Mouse (Mus musculus) testis, postnatal 14 days (tissue): ENCODE data around the gene Slc16a4.

Source experiments
- DNase-seq: peaks from one replicate; pipeline ENCODE4 v3.0.0; 2021; ENCODE audit warnings: low spot score

Slc16a4 gene

DNA sequence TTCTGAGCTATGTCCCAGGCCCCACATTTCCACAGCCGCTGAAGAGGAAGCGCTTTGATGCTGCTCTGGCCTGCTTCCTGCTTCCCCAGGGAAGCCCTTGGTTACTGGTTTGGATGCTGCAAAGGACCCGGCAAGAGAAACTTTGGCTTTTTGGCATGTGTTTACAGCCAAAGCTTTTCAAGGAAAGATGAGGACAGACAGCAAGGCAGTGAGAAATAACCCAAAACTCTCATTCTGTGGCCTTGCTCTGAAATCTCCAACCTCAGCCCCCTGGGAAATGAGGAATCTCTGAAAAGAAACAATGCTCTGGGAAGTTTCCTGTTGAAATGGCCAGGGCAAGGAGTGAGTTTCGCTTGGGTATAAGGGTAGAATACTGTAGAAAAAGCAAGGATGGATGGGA is 69.3 kb downstream of the Slc16a4 start:
- DNase-seq = no peak
